Mouse (Mus musculus) megakaryocyte, embryonic 14.5 days (primary cell): ENCODE measurements around the gene Kcnk4. TPM values are rescaled to one million over a fixed set of nuclear protein-coding genes. Genes with fewer than 3 reads are reported as not detected.

ENCODE experiments used
- H3K27me3 ChIP-seq: replicated peaks from 2 replicates; pipeline ENCODE3; 2012; ENCODE audit warnings: inconsistent platforms
- H3K36me3 ChIP-seq: replicated peaks from 2 replicates; pipeline ENCODE3; 2012; ENCODE audit warnings: low read length, inconsistent platforms, mixed read lengths
- H3K4me1 ChIP-seq: 2 replicates; pipeline ENCODE4 v1.6.1; 2012; ENCODE audit warnings: inconsistent platforms
- H3K4me3 ChIP-seq: replicated peaks from 2 replicates; pipeline ENCODE3; 2012; ENCODE audit warnings: moderate library complexity, mild to moderate bottlenecking, inconsistent platforms
- H3K9me3 ChIP-seq: 2 replicates; pipeline ENCODE4 v1.6.1; 2012; ENCODE audit warnings: inconsistent platforms
- FLI1 ChIP-seq: IDR thresholded peaks from 2 replicates; pipeline ENCODE4 v1.6.1; 2012; ENCODE audit warnings: low read length, inconsistent platforms, mixed read lengths
- GATA1 ChIP-seq: IDR thresholded peaks from 3 replicates; pipeline ENCODE4 v1.6.1; 2012; ENCODE audit warnings: mixed read lengths, low read length, inconsistent platforms, borderline replicate concordance
- polyA plus RNA-seq: library from polyadenylated mRNA; stranded (reverse); fragments of >175 nt; gene quantifications from 2 replicates; pipeline ENCODE4 v1.2.3, GENCODE M21; 2012; ENCODE audit warnings: low replicate concordance; ENCODE audit not compliant: insufficient read depth

The Kcnk4 gene
- polyA plus RNA-seq: 0.08 TPM in 1 of 2 replicates, not detected in the other

DNA sequence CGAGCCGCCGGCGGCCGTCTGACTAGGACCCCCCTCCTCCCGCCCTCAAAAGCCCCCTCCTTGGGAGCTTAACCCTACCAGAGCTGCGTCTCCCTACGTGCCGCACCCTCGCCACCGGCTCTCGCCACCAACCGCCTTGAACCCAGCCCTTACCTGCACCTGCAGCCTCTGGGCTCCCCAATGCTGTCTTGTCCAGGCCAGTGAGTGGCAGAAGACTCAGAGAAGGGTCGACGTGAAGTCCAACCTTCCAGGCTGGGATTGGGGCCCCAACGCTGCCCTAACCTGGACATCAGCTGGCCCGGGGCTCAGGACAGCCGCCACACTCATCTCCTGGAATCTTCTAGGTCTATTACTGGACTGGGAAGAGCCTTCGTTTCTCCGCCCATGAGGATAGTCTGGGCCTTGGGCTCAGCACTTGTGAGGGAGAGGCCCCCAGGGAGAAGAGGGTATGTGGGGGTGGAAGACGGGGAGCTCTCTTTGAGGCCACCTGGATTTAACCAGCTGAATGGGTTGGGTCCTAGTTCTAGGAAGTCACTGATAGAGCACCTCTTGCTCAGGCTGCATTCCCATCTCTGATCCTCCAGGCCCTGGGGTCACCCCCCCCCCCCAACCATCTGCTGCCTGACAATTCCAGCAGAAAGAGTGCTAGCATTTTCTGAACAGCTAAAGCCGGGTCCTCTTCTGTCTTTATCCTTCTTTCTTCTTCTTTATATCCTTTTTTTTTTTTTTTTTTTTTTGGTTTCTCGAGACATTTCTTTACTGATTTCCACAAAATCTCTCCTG lies at the start of gene Kcnk4:
TSS of gene Kcnk4 (minus strand) at position 321 of the 783 bp plus-strand sequence.
- H3K9me3 ChIP-seq: no peaks in the 10 kb centered on the region
- peaks cover 20% of the 10 kb centered on the region for H3K36me3 ChIP-seq
- no peak for TF ChIP-seq FLI1
- H3K4me1 ChIP-seq: peaks cover 49% of the 10 kb centered on the region
- peak within 1 kb of the TSS; percentile 89 for H3K4me3 ChIP-seq
- H3K27me3 ChIP-seq: peaks cover 59% of the 10 kb centered on the region

DNA sequence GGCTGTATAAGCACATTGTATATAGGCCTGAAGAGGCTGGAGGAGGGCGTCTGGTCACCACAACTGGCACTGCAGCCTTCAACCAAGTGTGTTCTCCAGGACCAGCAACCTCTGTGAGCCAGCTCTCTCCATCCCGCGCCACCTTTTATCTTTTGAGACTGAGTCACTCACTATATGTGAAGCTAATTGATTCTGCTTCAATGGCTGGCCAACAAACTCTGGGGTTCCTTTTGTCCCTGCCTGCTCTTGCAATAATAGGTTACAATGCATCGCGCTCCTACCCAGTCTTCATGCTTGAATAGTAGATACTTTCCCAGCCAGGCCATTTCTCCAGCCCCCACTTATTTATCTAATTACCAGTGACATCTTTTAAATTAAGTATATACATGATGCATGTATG lies 49.3 kb upstream of the Kcnk4 start:
- H3K27me3 ChIP-seq: no peaks in the 10 kb centered on the region
- H3K4me3 ChIP-seq: no peak overlapping the region
- H3K4me1 ChIP-seq: peaks cover 63% of the 10 kb centered on the region
- H3K36me3 ChIP-seq: peaks cover 38% of the 10 kb centered on the region
- H3K9me3 ChIP-seq: no peaks in the 10 kb centered on the region
- no peak for TF ChIP-seq GATA1
- no peak for TF ChIP-seq FLI1

GRCm38 (mm10) chr19:6981465-6981864 lies 47.1 kb upstream of the Kcnk4 start:
- Histone ChIP-seq H3K27me3 (no peaks in the 10 kb centered on the region), H3K36me3 (peaks cover 57% of the 10 kb centered on the region), H3K4me1 (peaks cover 67% of the 10 kb centered on the region), H3K9me3 (no peaks in the 10 kb centered on the region), H3K4me3 (peak overlapping the region; percentile 99)
- TF ChIP-seq GATA1 (no peak), FLI1 (no peak)

GRCm38 (mm10) chr19:6980381-6981093 lies 46.2 kb upstream of the Kcnk4 start, which contains the start of gene Fkbp2:
Gene Fkbp2, minus strand, starts transcription at chr19:6980501.
- Histone ChIP-seq H3K4me3 (peak within 1 kb of the TSS; percentile 99), H3K27me3 (no peaks in the 10 kb centered on the region), H3K4me1 (peaks cover 67% of the 10 kb centered on the region), H3K9me3 (no peaks in the 10 kb centered on the region), H3K36me3 (peaks cover 51% of the 10 kb centered on the region)
- TF ChIP-seq FLI1 (no peak; the same call in 1 of the 2 replicates), GATA1 (no peak)

DNA sequence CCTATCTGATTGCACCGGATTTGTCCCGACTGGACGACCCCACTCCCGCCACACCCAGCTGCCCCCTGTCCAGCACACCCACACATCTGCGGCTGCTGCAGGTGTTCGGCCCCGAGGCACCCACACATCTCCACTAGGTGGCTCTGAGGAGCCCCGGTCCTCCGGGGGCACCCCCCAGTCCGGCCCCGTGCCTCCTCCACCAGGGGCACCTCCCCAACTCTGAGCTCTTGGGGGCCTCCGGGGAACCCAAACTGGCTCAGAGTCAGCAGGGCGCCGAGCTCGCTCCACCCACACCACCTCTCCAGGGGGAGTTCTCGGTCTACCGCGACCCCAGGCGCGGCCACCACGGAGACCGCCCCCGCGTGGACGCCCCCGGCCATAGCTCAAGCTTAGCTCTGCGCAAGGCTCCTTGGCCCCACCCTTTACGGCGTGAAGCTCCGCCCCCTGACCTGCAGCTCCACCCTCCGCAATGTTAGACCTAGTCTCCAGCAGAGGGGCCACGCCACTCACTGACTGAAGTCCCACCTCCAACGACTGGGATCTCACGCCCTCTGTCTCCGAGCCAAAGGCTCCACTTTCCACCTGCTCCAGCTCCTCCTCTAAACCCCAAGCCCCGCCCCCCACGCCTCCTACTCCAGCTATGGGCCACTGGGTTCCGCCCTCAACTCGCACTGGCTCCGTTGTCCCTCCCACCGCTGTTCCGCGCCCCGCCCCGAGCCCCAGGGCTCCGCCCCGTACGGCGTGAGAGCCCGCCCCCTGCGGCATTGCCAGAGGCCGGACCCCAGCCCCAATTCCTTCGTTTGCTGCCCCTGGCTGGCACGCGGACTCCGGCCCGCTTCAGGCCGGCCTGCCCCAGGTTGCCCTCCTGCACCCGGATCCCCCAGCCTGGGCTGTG lies 45.4 kb upstream of the Kcnk4 start:
- H3K4me1 ChIP-seq: peaks cover 61% of the 10 kb centered on the region
- H3K4me3 ChIP-seq: peak overlapping the region; percentile 99
- no peak for TF ChIP-seq GATA1
- TF ChIP-seq FLI1: no peak
- no peaks in the 10 kb centered on the region for H3K27me3 ChIP-seq
- H3K9me3 ChIP-seq: no peaks in the 10 kb centered on the region
- H3K36me3 ChIP-seq: peaks cover 43% of the 10 kb centered on the region

DNA sequence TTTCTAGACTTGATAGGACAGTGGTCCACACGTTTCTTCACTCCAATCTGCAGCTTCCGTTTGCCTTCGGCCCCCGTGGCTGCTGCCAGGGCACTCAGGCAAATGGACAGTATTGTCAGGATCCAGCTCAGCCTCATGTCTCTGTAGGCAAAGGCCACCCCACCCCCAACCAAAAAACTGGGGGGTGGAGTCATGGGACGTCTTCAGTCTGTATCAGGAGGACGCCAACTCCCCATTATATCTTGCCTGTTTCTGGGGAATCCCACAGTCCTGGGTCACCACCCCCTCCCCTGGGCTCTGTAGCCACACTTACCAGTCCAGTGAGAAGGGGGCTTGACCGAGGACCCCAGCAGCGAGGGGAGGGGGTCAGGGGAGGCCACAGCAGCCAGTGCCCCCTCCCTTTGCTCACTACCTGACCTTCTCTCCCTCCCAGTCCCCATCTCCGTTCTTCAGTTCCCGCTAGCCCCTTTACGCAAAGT lies 44.7 kb upstream of the Kcnk4 start:
- peaks cover 38% of the 10 kb centered on the region for H3K36me3 ChIP-seq
- H3K27me3 ChIP-seq: no peaks in the 10 kb centered on the region
- TF ChIP-seq GATA1: no peak
- no peak for TF ChIP-seq FLI1
- H3K9me3 ChIP-seq: no peaks in the 10 kb centered on the region
- peak overlapping the region; percentile 99 for H3K4me3 ChIP-seq
- peaks cover 66% of the 10 kb centered on the region for H3K4me1 ChIP-seq

DNA sequence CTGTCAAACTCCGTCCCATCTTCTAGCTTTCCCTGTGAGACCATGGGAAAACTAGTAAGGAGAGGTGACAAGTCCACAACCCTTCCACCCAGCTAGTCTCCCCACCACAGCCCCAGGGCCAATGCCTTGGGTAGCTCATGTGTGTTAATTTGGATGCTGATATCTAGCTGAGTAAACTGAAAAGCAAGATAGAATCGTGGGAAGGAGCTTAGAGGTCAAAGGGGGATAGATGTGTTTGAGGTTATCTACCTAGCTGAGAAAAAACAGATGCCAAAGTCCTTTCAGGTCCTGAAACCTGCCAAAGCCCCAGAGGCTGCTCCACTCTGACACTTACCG lies 44.3 kb upstream of the Kcnk4 start:
- Histone ChIP-seq H3K9me3 (no peaks in the 10 kb centered on the region), H3K4me1 (peaks cover 71% of the 10 kb centered on the region), H3K27me3 (no peaks in the 10 kb centered on the region), H3K36me3 (peaks cover 34% of the 10 kb centered on the region), H3K4me3 (peak overlapping the region; percentile 99)
- TF ChIP-seq GATA1 (no peak), FLI1 (no peak)

DNA sequence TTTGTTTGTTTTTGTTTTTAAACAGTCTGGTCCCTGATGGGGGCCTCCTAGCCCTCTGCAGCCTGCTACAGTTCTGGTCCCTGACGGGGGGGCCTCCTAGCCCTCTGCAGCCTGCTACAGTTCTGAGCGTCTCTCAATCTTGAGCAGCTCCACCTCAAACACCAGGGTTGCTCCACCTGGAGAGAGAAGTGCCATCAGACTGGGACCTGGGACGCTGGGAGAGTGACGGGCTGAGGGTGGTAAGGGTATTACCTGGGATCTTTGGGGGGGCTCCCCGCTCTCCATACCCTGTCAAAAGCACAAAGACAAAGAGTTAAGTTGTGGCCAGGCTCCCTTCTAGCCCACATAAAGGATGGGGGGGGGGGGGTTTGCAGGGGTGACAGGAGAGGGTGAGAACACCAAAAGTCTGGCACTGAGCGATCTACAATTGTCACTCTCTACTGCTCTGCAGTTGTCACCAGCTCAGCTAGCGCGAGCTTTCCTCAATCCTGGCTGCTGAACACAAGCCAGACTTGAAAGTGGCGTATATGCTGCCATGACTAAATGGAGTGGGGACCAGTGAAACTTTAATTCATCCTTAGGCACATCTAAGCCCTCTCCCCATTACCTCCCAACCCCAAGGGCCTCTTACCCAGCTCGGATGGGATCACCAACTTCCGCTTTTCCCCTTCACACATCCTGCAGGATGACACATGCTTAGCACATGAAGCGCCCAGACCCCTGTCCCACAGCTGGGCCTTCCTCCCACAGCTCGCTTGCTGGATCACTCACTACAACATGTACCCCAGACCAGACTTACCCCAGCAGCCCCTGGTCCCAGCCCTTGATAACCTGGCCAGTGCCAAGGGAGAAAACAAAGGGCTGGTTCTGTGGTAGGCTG lies 43.7 kb upstream of the Kcnk4 start:
- peak overlapping the region; percentile 99 for H3K4me3 ChIP-seq
- TF ChIP-seq FLI1 (no peak), GATA1 (no peak)
- peaks cover 76% of the 10 kb centered on the region for H3K4me1 ChIP-seq
- H3K27me3 ChIP-seq: no peaks in the 10 kb centered on the region
- H3K36me3 ChIP-seq: peaks cover 30% of the 10 kb centered on the region
- no peaks in the 10 kb centered on the region for H3K9me3 ChIP-seq
